17 mouse cellular contexts compared by ENCODE assay signal in genomic region chr3:116474602-116475001, GRCm38 (mm10). TPM values are rescaled to one million over a fixed set of nuclear protein-coding genes. Genes with fewer than 3 reads are reported as not detected.
A peak's percentile ranks its signal among the peaks of the same experiment; 100 is the strongest.
DNase-seq lines count a peak whose midpoint lies in the region; ATAC-seq and TF ChIP-seq lines count a peak whose summit lies in the region.
"Had no signal": no experiment of that assay in that cellular context is flagged by ENCODE, and none has a peak within 500 bp of the region (broad histone marks: within the 10 kb centered on the region; RNA-seq: fewer than 3 reads in every experiment).

No protein-coding gene starts in this region.

- no peak overlapping the region for H3K9ac ChIP-seq in intestine, postnatal 0 days (ENCODE audit: low read depth, low read length)
- no peak overlapping the region for H3K9ac ChIP-seq in intestine, embryonic 15.5 days
- H3K9ac ChIP-seq: neural tube, embryonic 13.5 days; stomach, embryonic 15.5 days had no signal

- no peaks in the 10 kb centered on the region for H3K27me3 ChIP-seq in intestine, postnatal 0 days (replicated peaks; ENCODE audit: control insufficient read depth, insufficient read depth, low read length)
- H3K27me3 ChIP-seq in intestine, embryonic 15.5 days (replicated peaks) = no peaks in the 10 kb centered on the region
- H3K27me3 ChIP-seq in C2C12 (ENCODE audit: control insufficient read depth, insufficient read depth, insufficient read length) = no peaks in the 10 kb centered on the region
- H3K27me3 ChIP-seq: neural tube, embryonic 13.5 days; stomach, embryonic 15.5 days had no signal

- peak; percentile 60 for DNase-seq in induced T-regulatory cell, adult 2 months (ENCODE audit: low read depth)
- no peak for DNase-seq in lung, postnatal 14 days
- DNase-seq in frontal cortex, postnatal 14 days (ENCODE audit: low spot score in 2 of 2) = no peak
- DNase-seq in lung, postnatal 36 days = no peak
- DNase-seq: B cell, adult 2 months; cerebellum, postnatal 25 days; heart, postnatal 14 days; lung, adult 2 months had no signal

- H3K4me2 ChIP-seq in intestine, postnatal 0 days (replicated peaks; ENCODE audit: low read depth) = no peak overlapping the region
- H3K4me2 ChIP-seq in intestine, embryonic 15.5 days (replicated peaks) = no peak overlapping the region
- H3K4me2 ChIP-seq: neural tube, embryonic 13.5 days; stomach, embryonic 15.5 days had no signal

- TF ChIP-seq CTCF in intestine, postnatal 0 days (IDR thresholded peaks at IDR 0.05; ENCODE audit: low read depth) = no peak
- TF ChIP-seq CTCF in C2C12 (IDR thresholded peaks at IDR 0.05; ENCODE audit: control insufficient read depth, insufficient read depth, insufficient read length) = no peak

- H3K9me3 ChIP-seq in intestine, postnatal 0 days (ENCODE audit: control insufficient read depth) = no peaks in the 10 kb centered on the region
- H3K9me3 ChIP-seq in intestine, embryonic 15.5 days = no peaks in the 10 kb centered on the region
- H3K9me3 ChIP-seq: neural tube, embryonic 13.5 days; stomach, embryonic 15.5 days had no signal

- no peak overlapping the region for H3ac ChIP-seq in C2C12 (ENCODE audit: control insufficient read depth, insufficient read length, low read depth)

- H3K27ac ChIP-seq in intestine, postnatal 0 days (ENCODE audit: low read depth, low read length) = no peak overlapping the region
- no peak overlapping the region for H3K27ac ChIP-seq in intestine, embryonic 15.5 days
- H3K27ac ChIP-seq: hindbrain, postnatal 0 days; layer of hippocampus, adult 2 months; neural tube, embryonic 13.5 days; stomach, embryonic 15.5 days had no signal

- ATAC-seq in intestine, postnatal 0 days = peak; percentile 43; the same call in 1 of the 2 replicates
- ATAC-seq in intestine, embryonic 15.5 days = no peak
- peak; percentile 94 for ATAC-seq in activated CD4-positive, CD25-positive, alpha-beta regulatory T cell, adult 4 months
- ATAC-seq: forebrain, embryonic 16.5 days; hindbrain, postnatal 0 days had no signal

- WGBS in intestine, postnatal 0 days = 63% methylated on average over 11 of the region's 11 CpGs
- 69% methylated on average over 11 of the region's 11 CpGs for WGBS in intestine, embryonic 15.5 days

- H3K79me2 ChIP-seq in C2C12 (ENCODE audit: control insufficient read depth, insufficient read depth) = no peaks in the 10 kb centered on the region

- H3K36me3 ChIP-seq in intestine, postnatal 0 days (ENCODE audit: control insufficient read depth, insufficient read depth) = no peaks in the 10 kb centered on the region
- H3K36me3 ChIP-seq in intestine, embryonic 15.5 days = no peaks in the 10 kb centered on the region
- no peaks in the 10 kb centered on the region for H3K36me3 ChIP-seq in C2C12 (ENCODE audit: control insufficient read depth, insufficient read depth)
- H3K36me3 ChIP-seq: neural tube, embryonic 13.5 days; stomach, embryonic 15.5 days had no signal

- H3K79me3 ChIP-seq in C2C12 (ENCODE audit: low read depth) = no peaks in the 10 kb centered on the region

- no peaks in the 10 kb centered on the region for H3K4me1 ChIP-seq in intestine, postnatal 0 days (replicated peaks; ENCODE audit: control insufficient read depth, insufficient read depth, low read length)
- no peaks in the 10 kb centered on the region for H3K4me1 ChIP-seq in intestine, embryonic 15.5 days (replicated peaks)
- H3K4me1 ChIP-seq: neural tube, embryonic 13.5 days; stomach, embryonic 15.5 days had no signal

- no peak overlapping the region for H3K4me3 ChIP-seq in intestine, postnatal 0 days (ENCODE audit: low read depth, low read length)
- H3K4me3 ChIP-seq in intestine, embryonic 15.5 days (replicated peaks) = no peak overlapping the region
- no peak overlapping the region for H3K4me3 ChIP-seq in C2C12 (ENCODE audit: insufficient read depth, poor library complexity, severe bottlenecking)
- H3K4me3 ChIP-seq: layer of hippocampus, adult 2 months; neural tube, embryonic 13.5 days; stomach, embryonic 15.5 days had no signal

TF ChIP-seq in C2C12, 6 proteins besides CTCF, POLR2A, EP300 and RAD21:
- TF ChIP-seq MAX (IDR thresholded peaks at IDR 0.05) = no peak
- TF ChIP-seq FOSL1 (IDR thresholded peaks at IDR 0.05; ENCODE audit: insufficient read depth, low read length, poor library complexity, severe bottlenecking) = peak; percentile 6
TF ChIP-seq in C2C12: peak in this region for 1.

RNA-seq across cellular contexts. Expression of gene Rtca, which starts 33.4 kb away (rescaled TPM):
- polyA plus RNA-seq in intestine, postnatal 0 days (2015; fragmentation: Nextera tagmentation; extraction: Ambion mirVana) = 54.4 and 61.5 TPM in 2 replicates
- 64.2 and 68.9 TPM in 2 replicates for polyA plus RNA-seq in intestine, embryonic 15.5 days (2015; fragmentation: Nextera tagmentation; extraction: Ambion mirVana)
- 52.7 TPM for polyA plus RNA-seq in C2C12 (2012; fragmentation: generic; extraction: Trizol)
- 10 to 100 TPM; 23.5 to 28.4 TPM for polyA plus RNA-seq in activated CD4-positive, CD25-positive, alpha-beta regulatory T cell, adult 4 months (2017; shearing (Covaris generic))

RNA-seq across cellular contexts. Expression of gene Dbt, which starts 38.3 kb away (rescaled TPM):
- 4.4 and 5.2 TPM in 2 replicates for polyA plus RNA-seq in intestine, postnatal 0 days (2015; fragmentation: Nextera tagmentation; extraction: Ambion mirVana)
- polyA plus RNA-seq in intestine, embryonic 15.5 days (2015; fragmentation: Nextera tagmentation; extraction: Ambion mirVana) = 18.1 and 20.8 TPM in 2 replicates
- 1.8 TPM for polyA plus RNA-seq in C2C12 (2012; fragmentation: generic; extraction: Trizol)
- polyA plus RNA-seq in activated CD4-positive, CD25-positive, alpha-beta regulatory T cell, adult 4 months (2017; shearing (Covaris generic)) = 10 to 100 TPM in 1 of 2 experiments, 1 to 10 TPM in 1; 9.2 to 15.2 TPM

RNA-seq across cellular contexts. Expression of gene Cdc14a, which starts 50.8 kb away (rescaled TPM):
- 6.5 and 6.6 TPM in 2 replicates for polyA plus RNA-seq in intestine, postnatal 0 days (2015; fragmentation: Nextera tagmentation; extraction: Ambion mirVana)
- 6.2 and 6.9 TPM in 2 replicates for polyA plus RNA-seq in intestine, embryonic 15.5 days (2015; fragmentation: Nextera tagmentation; extraction: Ambion mirVana)
- polyA plus RNA-seq in C2C12 (2012; fragmentation: generic; extraction: Trizol) = 1.1 TPM
- polyA plus RNA-seq in activated CD4-positive, CD25-positive, alpha-beta regulatory T cell, adult 4 months (2017; shearing (Covaris generic)) = 10 to 100 TPM; 12.0 to 12.1 TPM
